Mouse (Mus musculus): ENCODE results near the gene Sdf2. TPM values are rescaled to one million over a fixed set of nuclear protein-coding genes. Genes with fewer than 3 reads are reported as not detected.

The Sdf2 gene
- 10 to 100 TPM; 45.1 to 47.5 TPM for total RNA-seq (2021)
- long read RNA-seq, experiment 1, transcript Sdf2-201 (3 exons, 1,268 nt), result major isoform, 50 of 51 reads
- long read RNA-seq, experiment 1, partial matches to known transcripts, result 0 of 51 reads
- long read RNA-seq, experiment 1, other reads (novel, unspliced or antisense), result 1 of 51 reads
- long read RNA-seq, experiment 2, transcript Sdf2-201 (3 exons, 1,268 nt), result major isoform, 55 of 61 reads
- long read RNA-seq, experiment 2, partial matches to known transcripts, result 5 of 61 reads
- long read RNA-seq, experiment 2, other reads (novel, unspliced or antisense), result 1 of 61 reads

GRCm38 (mm10) chr11:78245627-78246317 is at the start of gene Sdf2, which contains the start of gene Supt6:
Sdf2 (plus strand) TSS chr11:78245746.
Supt6 (minus strand) TSS chr11:78245987.
- DNase-seq, result peak; percentile 90
- intact Hi-C loops (cut with DNase I; ENCODE audit: low total_unique reads), result no loop called here

- DNase-seq, result no peak
- intact Hi-C loops (cut with DNase I; ENCODE audit: low total_unique reads), result no loop called here
Observed at GRCm38 (mm10) chr11:78202372-78202771, 43.2 kb upstream of the Sdf2 start.

GRCm38 (mm10) chr11:78204287-78204686 is 41.3 kb upstream of the Sdf2 start:
- DNase-seq, result no peak
- intact Hi-C loops (cut with DNase I; ENCODE audit: low total_unique reads), result no loop called here

GRCm38 (mm10) chr11:78205361-78206206 is 40.0 kb upstream of the Sdf2 start:
- DNase-seq, result no peak
- intact Hi-C loops (cut with DNase I; ENCODE audit: low total_unique reads), result no loop called here

GRCm38 (mm10) chr11:78207190-78207589 is 38.4 kb upstream of the Sdf2 start:
- DNase-seq, result no peak
- intact Hi-C loops (cut with DNase I; ENCODE audit: low total_unique reads), result no loop called here

GRCm38 (mm10) chr11:78209886-78210285 is 35.7 kb upstream of the Sdf2 start:
- intact Hi-C loops (cut with DNase I; ENCODE audit: low total_unique reads), result no loop called here

GRCm38 (mm10) chr11:78210615-78211014 is 34.9 kb upstream of the Sdf2 start:
- intact Hi-C loops (cut with DNase I; ENCODE audit: low total_unique reads), result no loop called here
- DNase-seq, result no peak

More at GRCm38 (mm10) chr11:78209886-78210285, 35.7 kb upstream of the Sdf2 start:
- no peak for DNase-seq

GRCm38 (mm10) chr11:78211513-78211912 is 34.0 kb upstream of the Sdf2 start:
- no peak for DNase-seq
- intact Hi-C loops (cut with DNase I; ENCODE audit: low total_unique reads), result no loop called here

GRCm38 (mm10) chr11:78213086-78213817 is 32.3 kb upstream of the Sdf2 start:
- intact Hi-C loops (cut with DNase I; ENCODE audit: low total_unique reads), result no loop called here
- DNase-seq, result no peak

- intact Hi-C loops (cut with DNase I; ENCODE audit: low total_unique reads), result no loop called here
- DNase-seq, result no peak
Observed at GRCm38 (mm10) chr11:78215709-78216317, 29.7 kb upstream of the Sdf2 start.

GRCm38 (mm10) chr11:78223586-78223985 is 22.0 kb upstream of the Sdf2 start:
- intact Hi-C loops (cut with DNase I; ENCODE audit: low total_unique reads), result no loop called here
- no peak for DNase-seq

- intact Hi-C loops (cut with DNase I; ENCODE audit: low total_unique reads), result no loop called here
- no peak for DNase-seq
Observed at GRCm38 (mm10) chr11:78231518-78231917, 14.0 kb upstream of the Sdf2 start.

- intact Hi-C loops (cut with DNase I; ENCODE audit: low total_unique reads), result no loop called here
- no peak for DNase-seq
Observed at GRCm38 (mm10) chr11:78240193-78240857, 5.2 kb upstream of the Sdf2 start.

- DNase-seq, result no peak
Observed at GRCm38 (mm10) chr11:78245261-78245626, 302 bp upstream of the Sdf2 start.

GRCm38 (mm10) chr11:78246318-78247011 is 919 bp downstream of the Sdf2 start:
- intact Hi-C loops (cut with DNase I; ENCODE audit: low total_unique reads), result no loop called here
- DNase-seq, result no peak

More at GRCm38 (mm10) chr11:78245261-78245626, 302 bp upstream of the Sdf2 start:
- intact Hi-C loops (cut with DNase I; ENCODE audit: low total_unique reads), result no loop called here

GRCm38 (mm10) chr11:78247012-78247348 is 1.4 kb downstream of the Sdf2 start:
- no peak for DNase-seq
- intact Hi-C loops (cut with DNase I; ENCODE audit: low total_unique reads), result no loop called here

GRCm38 (mm10) chr11:78247727-78248140 is 2.2 kb downstream of the Sdf2 start:
- no peak for DNase-seq
- intact Hi-C loops (cut with DNase I; ENCODE audit: low total_unique reads), result no loop called here

- intact Hi-C loops (cut with DNase I; ENCODE audit: low total_unique reads), result no loop called here
- no peak for DNase-seq
Observed at GRCm38 (mm10) chr11:78256618-78257017, 11.1 kb downstream of the Sdf2 start.

Data from gastrocnemius, postnatal 14 days (tissue).